Mouse (Mus musculus): Measurements from ENCODE around the gene Ykt6.
A peak's percentile ranks its signal among the peaks of the same experiment; 100 is the strongest.
"Not testable (repeated sequence)": the region's sequence is repeated elsewhere in the genome, so short reads cannot be mapped to it uniquely, and the experiment has no call there.

Gene Ykt6

DNA sequence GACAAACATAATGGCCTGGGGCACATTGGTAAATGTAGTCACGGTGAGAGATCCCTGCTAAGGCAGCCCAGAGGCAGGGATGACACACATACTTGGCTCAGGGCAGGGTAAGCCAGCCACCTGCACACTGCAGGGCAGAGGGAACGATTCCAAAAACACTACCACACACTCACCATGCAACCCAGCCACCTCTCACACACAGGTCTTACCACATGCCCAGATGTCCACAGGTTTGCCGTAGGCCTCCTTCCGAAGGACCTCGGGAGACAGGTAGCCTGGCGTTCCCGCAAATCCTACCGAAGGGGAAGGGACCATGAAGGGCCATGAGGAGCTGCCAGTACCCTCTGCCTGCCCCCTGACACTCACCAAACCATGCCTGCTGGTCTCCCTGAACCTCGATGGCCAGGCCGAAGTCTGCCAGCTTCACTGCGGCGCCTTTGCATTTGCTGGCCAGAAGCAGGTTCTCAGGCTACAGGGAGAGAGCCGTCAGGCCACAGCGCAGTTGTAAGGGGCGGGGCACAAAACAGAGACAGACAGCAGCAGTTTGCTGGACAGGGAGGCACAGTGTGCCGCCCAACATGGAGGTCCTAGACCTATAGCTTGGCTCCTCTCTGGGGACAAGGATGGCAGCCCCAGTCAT is 34.6 kb downstream of the Ykt6 start:
- DNase-seq (ENCODE audit: inconsistent age in 2 of 2, low spot score in 1 of 2): no peak

- peak in 1 of 2 experiments; percentile 72 for DNase-seq (ENCODE audit: inconsistent age in 2 of 2, low spot score in 1 of 2)
These were observed 35.4 kb downstream of the Ykt6 start for GRCm38 (mm10) chr11:5990910-5991309.

DNA sequence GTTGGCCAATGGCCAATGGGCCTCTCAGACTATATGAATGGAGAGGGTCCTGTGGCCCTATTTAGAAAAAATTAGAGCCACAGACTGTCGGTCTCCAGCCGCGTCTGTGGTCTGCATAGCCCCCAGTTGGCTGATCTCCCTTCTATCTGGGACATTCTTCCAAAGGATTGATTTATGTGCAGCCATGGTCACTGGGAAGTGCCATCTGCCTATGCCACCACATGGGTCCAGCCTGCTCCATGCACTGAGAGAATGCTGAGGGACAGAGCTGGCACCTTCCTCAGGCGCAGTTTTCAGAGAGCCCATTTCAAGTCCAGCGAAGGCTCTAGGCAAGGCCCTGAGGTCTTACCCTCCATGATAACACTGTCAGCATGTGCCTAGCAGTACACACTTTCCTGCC is 38.7 kb downstream of the Ykt6 start:
- DNase-seq (ENCODE audit: inconsistent age in 2 of 2, low spot score in 1 of 2): no peak

DNA sequence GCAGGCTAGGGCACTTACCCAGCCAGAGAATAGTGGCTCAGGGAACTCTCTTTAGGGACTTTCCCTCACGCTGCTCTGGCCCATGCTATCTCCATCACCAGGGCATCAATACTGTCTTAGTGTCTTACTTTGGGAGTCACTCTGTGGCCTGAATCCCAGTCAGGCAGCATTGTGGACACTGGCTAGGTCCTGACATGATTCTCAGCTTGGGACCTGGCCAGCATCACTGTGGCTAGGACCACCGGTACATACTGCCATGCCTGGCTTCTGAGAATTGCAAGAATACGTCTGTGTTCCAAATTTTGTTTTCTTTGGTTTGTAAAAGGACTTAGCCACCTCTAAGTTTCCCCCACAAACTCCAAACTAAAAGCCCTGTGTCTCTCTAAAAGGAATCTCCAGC is 39.4 kb downstream of the Ykt6 start:
- no peak for DNase-seq (ENCODE audit: inconsistent age in 2 of 2, low spot score in 1 of 2)

- DNase-seq (ENCODE audit: inconsistent age in 2 of 2, low spot score in 1 of 2): peak; percentile 85 to 96
These were observed 40.5 kb downstream of the Ykt6 start for GRCm38 (mm10) chr11:5995989-5996388.

DNA sequence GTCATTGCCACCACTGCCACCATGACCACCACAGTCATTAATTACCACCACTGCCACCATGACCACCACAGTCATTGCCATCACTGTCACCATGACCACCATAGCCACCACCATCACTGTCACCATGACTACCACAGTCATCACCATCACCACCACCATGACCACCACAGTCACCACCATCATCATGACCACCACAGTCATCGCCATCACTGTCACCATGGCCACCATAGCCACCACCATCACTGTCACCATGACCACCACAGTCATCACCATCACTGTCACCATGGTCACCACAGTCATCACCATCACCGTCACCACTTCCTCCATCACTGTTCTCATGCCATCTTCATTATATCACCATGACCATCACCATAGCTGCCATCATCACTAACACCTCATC is 43.0 kb downstream of the Ykt6 start:
- no peak for DNase-seq (ENCODE audit: inconsistent age in 2 of 2, low spot score in 1 of 2)

GRCm38 (mm10) chr11:5999832-6000771 is 44.6 kb downstream of the Ykt6 start:
- DNase-seq (ENCODE audit: inconsistent age in 2 of 2, low spot score in 1 of 2): peak; percentile 89 to 93

- DNase-seq (ENCODE audit: inconsistent age in 2 of 2, low spot score in 1 of 2): peak in 1 of 2 experiments; percentile 57
These were observed 45.6 kb downstream of the Ykt6 start for GRCm38 (mm10) chr11:6000961-6001682.

DNA sequence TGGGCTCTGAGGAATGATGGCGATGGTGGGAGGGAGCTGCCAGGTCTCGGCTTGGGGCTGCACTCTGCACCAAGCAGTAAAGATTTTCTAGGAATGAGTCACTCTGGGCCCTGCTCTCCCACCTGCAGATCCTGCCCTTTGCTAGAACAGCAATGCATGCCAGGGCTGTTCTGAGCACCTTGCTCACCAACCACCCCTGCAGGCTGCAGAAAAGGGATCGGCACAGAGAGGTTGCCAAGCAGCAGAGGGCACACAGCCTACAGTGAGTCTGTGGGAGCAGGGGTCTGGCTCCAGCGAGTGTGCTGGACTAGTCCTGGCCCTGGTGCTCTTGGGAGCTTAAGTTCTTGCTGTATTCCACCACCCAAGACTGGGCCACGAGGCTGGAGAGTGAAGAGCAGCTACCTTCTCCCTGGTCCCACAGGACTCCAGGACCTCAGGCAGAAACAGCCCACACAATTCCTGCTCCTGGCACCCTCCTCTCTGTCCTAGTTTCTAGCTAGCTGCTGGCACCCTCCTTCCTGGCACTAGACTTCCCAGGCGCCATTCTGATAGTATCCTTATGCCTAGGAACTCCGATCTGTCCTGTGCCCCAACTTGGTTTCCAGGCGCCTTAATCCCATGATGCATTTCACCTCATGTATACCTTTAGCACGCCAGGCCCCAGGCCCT is 46.6 kb downstream of the Ykt6 start:
- DNase-seq (ENCODE audit: inconsistent age in 2 of 2, low spot score in 1 of 2): peak in 1 of 2 experiments; percentile 52

DNA sequence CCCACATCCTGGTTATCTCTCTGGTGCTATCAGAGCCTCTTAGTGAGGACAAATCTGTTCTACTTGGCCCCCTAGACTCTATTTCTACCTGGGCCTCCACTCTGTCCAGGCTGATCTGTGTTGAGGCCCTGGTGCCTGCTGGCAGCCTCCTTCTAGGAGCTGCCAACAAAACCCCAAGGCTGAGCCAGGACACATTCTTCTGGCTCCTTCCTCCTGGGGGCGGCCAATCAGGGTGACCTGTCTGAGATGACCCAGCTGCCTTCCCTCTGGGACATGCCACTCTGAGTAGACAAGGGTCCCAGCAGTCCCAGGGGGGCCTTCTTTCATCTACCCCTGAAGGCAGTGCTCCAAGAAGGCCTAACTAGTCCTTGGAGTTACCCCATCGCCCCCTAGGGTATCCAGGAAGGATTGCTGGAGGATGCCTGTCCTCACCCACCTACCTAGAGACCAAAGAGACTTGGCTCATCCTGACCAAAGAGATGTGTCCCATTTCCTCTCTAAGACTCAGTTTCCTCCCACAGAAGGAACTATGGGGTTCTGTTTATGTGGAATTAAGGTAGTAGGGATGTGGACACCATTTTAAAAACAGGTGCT is 47.6 kb downstream of the Ykt6 start:
- peak in 1 of 2 experiments; percentile 52 for DNase-seq (ENCODE audit: inconsistent age in 2 of 2, low spot score in 1 of 2)

- DNase-seq (ENCODE audit: inconsistent age in 2 of 2, low spot score in 1 of 2): peak in 1 of 2 experiments; percentile 57
These were observed 50.0 kb downstream of the Ykt6 start for GRCm38 (mm10) chr11:6005374-6006043.

DNA sequence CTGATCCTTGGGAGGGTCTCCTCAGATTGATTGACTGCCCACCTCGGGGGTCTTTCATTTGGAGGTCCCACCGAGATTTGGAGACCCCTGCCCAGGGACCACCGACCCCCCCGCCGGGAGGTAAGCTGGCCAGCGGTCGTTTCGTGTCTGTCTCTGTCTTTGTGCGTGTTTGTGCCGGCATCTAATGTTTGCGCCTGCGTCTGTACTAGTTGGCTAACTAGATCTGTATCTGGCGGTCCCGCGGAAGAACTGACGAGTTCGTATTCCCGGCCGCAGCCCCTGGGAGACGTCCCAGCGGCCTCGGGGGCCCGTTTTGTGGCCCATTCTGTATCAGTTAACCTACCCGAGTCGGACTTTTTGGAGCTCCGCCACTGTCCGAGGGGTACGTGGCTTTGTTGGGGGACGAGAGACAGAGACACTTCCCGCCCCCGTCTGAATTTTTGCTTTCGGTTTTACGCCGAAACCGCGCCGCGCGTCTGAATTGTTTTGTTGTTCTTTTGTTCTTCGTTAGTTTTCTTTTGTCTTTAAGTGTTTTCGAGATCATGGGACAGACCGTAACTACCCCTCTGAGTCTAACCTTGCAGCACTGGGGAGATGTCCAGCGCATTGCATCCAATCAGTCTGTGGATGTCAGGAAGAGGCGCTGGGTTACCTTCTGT is 51.0 kb downstream of the Ykt6 start:
- peak in 1 of 2 experiments; percentile 74 for DNase-seq (ENCODE audit: inconsistent age in 2 of 2, low spot score in 1 of 2)

GRCm38 (mm10) chr11:6007010-6007778 is 51.7 kb downstream of the Ykt6 start:
- DNase-seq (ENCODE audit: inconsistent age in 2 of 2, low spot score in 1 of 2): peak in 1 of 2 experiments; percentile 69

- DNase-seq (ENCODE audit: inconsistent age in 2 of 2, low spot score in 1 of 2): peak in 1 of 2 experiments; percentile 72
These were observed 52.3 kb downstream of the Ykt6 start for GRCm38 (mm10) chr11:6007779-6008128.

GRCm38 (mm10) chr11:6010751-6011482 is 55.4 kb downstream of the Ykt6 start:
- DNase-seq (ENCODE audit: inconsistent age in 2 of 2, low spot score in 1 of 2): not testable (repeated sequence)

DNA sequence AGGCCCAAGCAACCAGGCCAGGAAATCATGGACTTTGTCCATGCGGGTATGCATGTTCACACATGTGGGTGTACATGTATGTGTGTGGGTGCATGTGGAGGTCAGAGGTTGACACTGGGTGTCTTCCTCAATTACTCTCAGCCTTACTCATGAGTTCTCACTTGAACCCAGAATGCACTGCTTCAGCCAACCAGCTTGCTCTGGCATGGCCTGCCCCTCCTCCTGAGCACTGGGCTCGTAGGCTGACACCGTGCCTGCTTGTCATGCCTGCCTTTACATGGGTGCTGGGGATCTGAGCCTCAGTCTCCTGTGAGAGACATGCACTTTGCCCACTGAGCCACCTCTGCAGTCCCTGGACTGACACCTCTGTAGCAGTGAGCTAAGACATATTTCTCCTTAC is 56.4 kb downstream of the Ykt6 start:
- DNase-seq (ENCODE audit: inconsistent age in 2 of 2, low spot score in 1 of 2): no peak

- peak in 1 of 2 experiments; percentile 45 for DNase-seq (ENCODE audit: inconsistent age in 2 of 2, low spot score in 1 of 2)
These were observed 57.9 kb downstream of the Ykt6 start for GRCm38 (mm10) chr11:6013359-6013758.

GRCm38 (mm10) chr11:6015011-6015431 is 59.5 kb downstream of the Ykt6 start:
- peak; percentile 71 to 86 for DNase-seq (ENCODE audit: inconsistent age in 2 of 2, low spot score in 1 of 2)

Measured in adrenal gland, adult (tissue).